Mouse (Mus musculus): ENCODE measurements around the gene Oas1d. TPM values are rescaled to one million over a fixed set of nuclear protein-coding genes. Genes with fewer than 3 reads are reported as not detected.
"Not testable (repeated sequence)": the region's sequence is repeated elsewhere in the genome, so short reads cannot be mapped to it uniquely, and the experiment has no call there.

Gene Oas1d
- total and polyA plus RNA-seq, 3 experiments, result 0.05 TPM; not detected in 2

- DNase-seq (ENCODE audit: low spot score), result no peak
- Histone ChIP-seq H3K36me3 (replicated peaks) (no peaks in the 10 kb centered on the region), H3K4me3 (ENCODE audit: low read depth, low read length) (no peak overlapping the region)
These were observed 22.1 kb upstream of the Oas1d start for GRCm38 (mm10) chr5:120892243-120892660.

DNA sequence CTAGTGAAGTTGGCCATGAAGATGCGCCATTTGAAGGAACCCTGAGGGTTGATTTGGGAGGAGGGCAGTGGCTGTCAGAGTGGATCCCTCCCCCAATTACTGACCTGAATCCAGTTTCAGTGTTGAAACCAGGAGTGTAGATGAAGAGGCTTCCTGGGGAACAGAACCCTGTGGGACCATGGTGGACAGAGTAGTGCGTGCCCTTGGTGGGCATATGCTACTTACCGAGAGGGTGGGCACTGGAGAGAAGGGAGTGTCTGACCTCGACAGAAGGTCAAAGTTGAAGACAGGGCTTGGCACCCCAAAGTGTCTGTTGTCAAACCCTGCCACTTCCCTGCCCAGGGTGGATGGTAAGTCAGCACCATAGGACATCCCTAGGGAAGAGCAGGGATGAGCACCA, 20.5 kb upstream of the Oas1d start:
- not testable (repeated sequence) for DNase-seq (ENCODE audit: low spot score); ATAC-seq (ENCODE audit: extremely low read depth, insufficient number of reproducible peaks, low FRiP score, poor library complexity, severe bottlenecking); H3K36me3 ChIP-seq (replicated peaks); H3K4me1 ChIP-seq (ENCODE audit: insufficient read depth, low read depth, low read length); H3K9me3 ChIP-seq (replicated peaks); H3K4me3 ChIP-seq (ENCODE audit: low read depth, low read length); H3K27me3 ChIP-seq (ENCODE audit: insufficient read depth, low read length)

More at GRCm38 (mm10) chr5:120892243-120892660, 22.1 kb upstream of the Oas1d start:
- Histone ChIP-seq H3K4me1 (ENCODE audit: insufficient read depth, low read depth, low read length) (no peaks in the 10 kb centered on the region), H3K27me3 (ENCODE audit: insufficient read depth, low read length) (no peaks in the 10 kb centered on the region), H3K9me3 (replicated peaks) (no peaks in the 10 kb centered on the region)
- ATAC-seq (ENCODE audit: extremely low read depth, insufficient number of reproducible peaks, low FRiP score, poor library complexity, severe bottlenecking), result no peak
- no peak for TF ChIP-seq CTCF (IDR thresholded peaks at IDR 0.05; ENCODE audit: low read depth, low read length)
- TF ChIP-seq TAL1 (conservative IDR thresholded peaks at IDR 0.05; ENCODE audit: low read depth, low read length), result no peak
- TF ChIP-seq GATA2 (IDR thresholded peaks at IDR 0.05; ENCODE audit: borderline replicate concordance, low read depth, low read length), result no peak
- TF ChIP-seq POLR2AphosphoS5 (IDR thresholded peaks at IDR 0.05; ENCODE audit: insufficient replicate concordance, low read depth, low read length), result no peak
- TF ChIP-seq GATA1 (IDR thresholded peaks at IDR 0.05; ENCODE audit: borderline replicate concordance, low read length), result no peak

DNA sequence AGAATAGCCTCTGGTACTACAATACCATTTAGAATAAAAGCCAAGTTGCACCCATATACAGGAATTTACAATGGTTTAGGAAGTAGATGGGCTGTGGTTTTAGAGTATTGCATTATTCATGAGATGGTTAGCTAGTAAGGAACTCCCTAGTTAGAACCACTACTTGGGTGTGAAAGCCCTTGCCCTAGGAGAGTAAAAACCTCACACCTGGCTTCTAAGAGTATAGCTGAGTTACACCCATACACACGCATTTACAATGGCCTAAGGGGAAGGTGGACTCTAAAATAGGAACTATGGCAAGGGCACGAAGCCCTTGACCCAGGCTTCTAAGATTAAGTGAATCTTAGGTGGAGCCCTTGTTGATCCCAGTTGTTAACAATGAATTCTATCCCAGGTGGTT, 19.6 kb upstream of the Oas1d start:
- H3K9me3 ChIP-seq (replicated peaks); H3K4me3 ChIP-seq (ENCODE audit: low read depth, low read length); H3K27me3 ChIP-seq (ENCODE audit: insufficient read depth, low read length); ATAC-seq (ENCODE audit: extremely low read depth, insufficient number of reproducible peaks, low FRiP score, poor library complexity, severe bottlenecking); H3K4me1 ChIP-seq (ENCODE audit: insufficient read depth, low read depth, low read length); H3K36me3 ChIP-seq (replicated peaks); DNase-seq (ENCODE audit: low spot score): not testable (repeated sequence)

DNA sequence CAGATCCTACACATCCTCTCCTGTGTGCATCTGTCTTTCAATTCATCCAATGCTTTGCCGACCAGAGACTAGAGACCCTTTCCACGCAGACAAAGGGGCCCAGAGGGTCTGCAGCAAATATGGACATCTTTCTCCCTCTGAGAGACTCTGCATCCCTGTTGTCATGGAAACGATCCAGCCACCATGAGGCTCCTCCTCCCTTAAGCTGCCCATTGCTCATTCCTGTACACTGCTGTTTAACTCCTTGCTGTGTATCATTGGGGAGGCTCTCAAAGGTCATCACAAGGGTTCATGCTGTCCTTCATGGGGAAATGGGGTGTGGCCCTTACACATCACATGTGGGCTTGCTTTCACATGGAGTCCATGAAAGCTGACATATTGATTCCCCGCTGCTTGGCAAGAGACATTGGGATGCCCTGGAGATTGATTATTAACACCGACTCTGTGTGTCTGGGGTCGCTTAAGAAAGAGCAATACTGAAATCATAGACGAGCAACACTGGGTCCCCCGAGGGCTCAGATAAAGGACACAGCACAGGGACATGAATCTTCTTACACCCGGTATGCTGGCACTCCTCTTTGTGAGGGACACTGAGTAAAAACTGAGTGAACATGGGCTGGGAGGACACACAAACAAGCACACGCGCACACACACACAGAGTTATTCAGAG, 19.0 kb upstream of the Oas1d start:
- ATAC-seq (ENCODE audit: extremely low read depth, insufficient number of reproducible peaks, low FRiP score, poor library complexity, severe bottlenecking), result no peak
- Histone ChIP-seq H3K27me3 (ENCODE audit: insufficient read depth, low read length) (no peaks in the 10 kb centered on the region), H3K36me3 (replicated peaks) (no peaks in the 10 kb centered on the region), H3K4me3 (ENCODE audit: low read depth, low read length) (no peak overlapping the region), H3K4me1 (ENCODE audit: insufficient read depth, low read depth, low read length) (no peaks in the 10 kb centered on the region), H3K9me3 (replicated peaks) (no peaks in the 10 kb centered on the region)
- DNase-seq (ENCODE audit: low spot score), result no peak
- TF ChIP-seq CTCF (IDR thresholded peaks at IDR 0.05; ENCODE audit: low read depth, low read length) (no peak), GATA2 (IDR thresholded peaks at IDR 0.05; ENCODE audit: borderline replicate concordance, low read depth, low read length) (no peak), TAL1 (conservative IDR thresholded peaks at IDR 0.05; ENCODE audit: low read depth, low read length) (no peak), GATA1 (IDR thresholded peaks at IDR 0.05; ENCODE audit: borderline replicate concordance, low read length) (no peak), POLR2AphosphoS5 (IDR thresholded peaks at IDR 0.05; ENCODE audit: insufficient replicate concordance, low read depth, low read length) (no peak)

GRCm38 (mm10) chr5:120898307-120898706, 16.0 kb upstream of the Oas1d start:
- TF ChIP-seq GATA2 (IDR thresholded peaks at IDR 0.05; ENCODE audit: borderline replicate concordance, low read depth, low read length), result no peak
- TF ChIP-seq TAL1 (conservative IDR thresholded peaks at IDR 0.05; ENCODE audit: low read depth, low read length), result no peak
- no peak for TF ChIP-seq CTCF (IDR thresholded peaks at IDR 0.05; ENCODE audit: low read depth, low read length)
- no peak for TF ChIP-seq POLR2AphosphoS5 (IDR thresholded peaks at IDR 0.05; ENCODE audit: insufficient replicate concordance, low read depth, low read length)
- TF ChIP-seq GATA1 (IDR thresholded peaks at IDR 0.05; ENCODE audit: borderline replicate concordance, low read length), result no peak
- Histone ChIP-seq H3K36me3 (replicated peaks) (no peaks in the 10 kb centered on the region), H3K4me1 (ENCODE audit: insufficient read depth, low read depth, low read length) (no peaks in the 10 kb centered on the region), H3K9me3 (replicated peaks) (no peaks in the 10 kb centered on the region), H3K27me3 (ENCODE audit: insufficient read depth, low read length) (no peaks in the 10 kb centered on the region), H3K4me3 (ENCODE audit: low read depth, low read length) (no peak overlapping the region)
- DNase-seq (ENCODE audit: low spot score) (no peak), ATAC-seq (ENCODE audit: extremely low read depth, insufficient number of reproducible peaks, low FRiP score, poor library complexity, severe bottlenecking) (no peak)

DNA sequence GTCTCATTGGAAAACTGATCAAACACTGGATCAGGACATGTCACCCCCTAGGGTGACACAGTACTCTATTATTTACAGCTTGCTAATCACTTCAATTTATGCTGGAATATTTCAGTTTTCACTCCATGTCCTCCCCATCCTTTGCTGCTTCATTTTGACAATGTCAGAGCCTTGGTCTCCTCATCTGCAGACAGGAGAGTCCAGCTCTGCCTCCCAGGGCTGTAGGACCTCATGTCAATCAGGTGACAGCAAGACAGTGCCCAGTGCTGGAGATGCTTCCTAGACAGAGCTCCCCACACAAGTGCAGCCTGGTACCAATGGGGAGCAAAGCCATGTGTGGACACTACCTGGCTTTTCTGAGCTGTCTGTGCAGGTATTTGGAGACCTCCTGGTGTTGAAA, 15.6 kb upstream of the Oas1d start:
- DNase-seq (ENCODE audit: low spot score), result no peak
- H3K27me3 ChIP-seq (ENCODE audit: insufficient read depth, low read length), result no peaks in the 10 kb centered on the region
- TF ChIP-seq TAL1 (conservative IDR thresholded peaks at IDR 0.05; ENCODE audit: low read depth, low read length) (no peak), CTCF (IDR thresholded peaks at IDR 0.05; ENCODE audit: low read depth, low read length) (no peak), GATA2 (IDR thresholded peaks at IDR 0.05; ENCODE audit: borderline replicate concordance, low read depth, low read length) (no peak), POLR2AphosphoS5 (IDR thresholded peaks at IDR 0.05; ENCODE audit: insufficient replicate concordance, low read depth, low read length) (no peak), GATA1 (IDR thresholded peaks at IDR 0.05; ENCODE audit: borderline replicate concordance, low read length) (no peak)
- no peak for ATAC-seq (ENCODE audit: extremely low read depth, insufficient number of reproducible peaks, low FRiP score, poor library complexity, severe bottlenecking)
- H3K36me3 ChIP-seq (replicated peaks), result no peaks in the 10 kb centered on the region
- no peaks in the 10 kb centered on the region for H3K9me3 ChIP-seq (replicated peaks)
- H3K4me1 ChIP-seq (ENCODE audit: insufficient read depth, low read depth, low read length), result no peaks in the 10 kb centered on the region
- H3K4me3 ChIP-seq (ENCODE audit: low read depth, low read length), result no peak overlapping the region

DNA sequence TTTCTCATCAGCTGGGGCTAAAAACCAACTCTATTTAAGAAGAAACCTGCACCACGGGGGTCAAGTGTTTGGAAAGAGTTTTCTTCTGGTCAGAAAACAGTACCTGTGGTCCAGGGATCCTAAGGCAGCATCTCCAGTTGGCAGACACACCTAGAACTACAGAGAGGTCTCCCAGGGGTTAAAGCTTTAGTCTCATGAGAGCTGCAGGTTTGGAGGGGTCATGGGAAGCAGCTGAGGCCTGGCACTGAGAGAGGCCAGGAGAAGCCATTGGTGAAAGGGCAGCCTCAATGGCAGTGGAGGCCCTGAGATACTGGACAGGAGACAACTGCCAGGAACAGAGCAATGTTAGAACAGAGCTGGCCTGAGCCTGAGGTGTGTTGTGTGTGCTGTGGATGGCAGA, 13.7 kb upstream of the Oas1d start:
- Histone ChIP-seq H3K27me3 (ENCODE audit: insufficient read depth, low read length) (no peaks in the 10 kb centered on the region), H3K9me3 (replicated peaks) (no peaks in the 10 kb centered on the region), H3K4me1 (ENCODE audit: insufficient read depth, low read depth, low read length) (no peaks in the 10 kb centered on the region), H3K36me3 (replicated peaks) (no peaks in the 10 kb centered on the region), H3K4me3 (ENCODE audit: low read depth, low read length) (no peak overlapping the region)
- no peak for DNase-seq (ENCODE audit: low spot score)
- no peak for ATAC-seq (ENCODE audit: extremely low read depth, insufficient number of reproducible peaks, low FRiP score, poor library complexity, severe bottlenecking)
- TF ChIP-seq GATA1 (IDR thresholded peaks at IDR 0.05; ENCODE audit: borderline replicate concordance, low read length), result no peak
- TF ChIP-seq POLR2AphosphoS5 (IDR thresholded peaks at IDR 0.05; ENCODE audit: insufficient replicate concordance, low read depth, low read length), result no peak
- no peak for TF ChIP-seq GATA2 (IDR thresholded peaks at IDR 0.05; ENCODE audit: borderline replicate concordance, low read depth, low read length)
- no peak for TF ChIP-seq CTCF (IDR thresholded peaks at IDR 0.05; ENCODE audit: low read depth, low read length)
- no peak for TF ChIP-seq TAL1 (conservative IDR thresholded peaks at IDR 0.05; ENCODE audit: low read depth, low read length)

Data from G1E (cell line).